Mouse (Mus musculus) forebrain, embryonic 16.5 days (tissue): ENCODE measurements around the gene Rab20. TPM values are rescaled to one million over a fixed set of nuclear protein-coding genes. Genes with fewer than 3 reads are reported as not detected.

Source experiments
- ATAC-seq: fragments of 200-750 bp; cut with Nextera tagmentation; 2 replicates; pipeline ENCODE4 v1.8.0; 2017; ENCODE audit warnings: mild to moderate bottlenecking, moderate library complexity
- H3K27ac ChIP-seq: fragments of 300-500 bp; sonication (generic); 2 replicates; pipeline ENCODE4 v1.5.1; 2014; ENCODE audit warnings: low read length, control low read depth
- H3K27me3 ChIP-seq: fragments of 300-500 bp; sonication (generic); replicated peaks from 2 replicates; pipeline ENCODE4 v1.6.1; 2014; ENCODE audit warnings: low read length; ENCODE audit not compliant: control insufficient read depth, insufficient read depth
- H3K36me3 ChIP-seq: fragments of 300-500 bp; sonication (generic); 2 replicates; pipeline ENCODE4 v1.6.1; 2014; ENCODE audit not compliant: control insufficient read depth, insufficient read depth
- H3K4me1 ChIP-seq: fragments of 300-500 bp; sonication (generic); replicated peaks from 2 replicates; pipeline ENCODE4 v1.6.1; 2014; ENCODE audit warnings: low read length; ENCODE audit not compliant: control insufficient read depth, insufficient read depth
- H3K4me2 ChIP-seq: fragments of 300-500 bp; sonication (generic); 2 replicates; pipeline ENCODE4 v1.6.1; 2014; ENCODE audit warnings: mild to moderate bottlenecking, low read length, control low read depth
- H3K4me3 ChIP-seq: fragments of 300-500 bp; sonication (generic); replicated peaks from 2 replicates; pipeline ENCODE4 v1.5.1; 2014; ENCODE audit warnings: mild to moderate bottlenecking, low read length, control low read depth
- H3K9ac ChIP-seq: fragments of 300-500 bp; sonication (generic); replicated peaks from 2 replicates; pipeline ENCODE4 v1.6.1; 2014; ENCODE audit warnings: low read depth, low read length, control low read depth
- H3K9me3 ChIP-seq: fragments of 300-500 bp; sonication (generic); 2 replicates; pipeline ENCODE4 v1.6.1; 2016; ENCODE audit warnings: low read length; ENCODE audit not compliant: control insufficient read depth
- WGBS: fragments of 180-500 bp; shearing (Covaris S2); extraction: QIAGEN DNeasy Blood & Tissue Kit; methylation state at CpG from one replicate; pipeline ENCODE4 v1.1.7; 2014; 5-methylcytosine and 5-hydroxymethylcytosine counted together
- polyA plus RNA-seq: library from polyadenylated mRNA; unstranded; fragments of >200 nt; fragmentation: Nextera tagmentation; extraction: Ambion mirVana; gene quantifications from 2 replicates; pipeline ENCODE4 v1.2.1, GENCODE M21; 2015

Rab20 gene
- polyA plus RNA-seq, 1 experiment from 2014 or later = 0.77 TPM

- ATAC-seq = no peak
- H3K27ac ChIP-seq = no peak overlapping the region
These were observed 66.9 kb downstream of the Rab20 start for GRCm38 (mm10) chr8:11411504-11412124.

GRCm38 (mm10) chr8:11405722-11406481 lies 72.6 kb downstream of the Rab20 start:
- Histone ChIP-seq H3K4me2 (no peak overlapping the region), H3K9ac (no peak overlapping the region), H3K36me3 (no peaks in the 10 kb centered on the region), H3K4me1 (peaks cover 13% of the 10 kb centered on the region), H3K4me3 (no peak overlapping the region), H3K27ac (peak overlapping the region; percentile 46), H3K9me3 (no peaks in the 10 kb centered on the region), H3K27me3 (no peaks in the 10 kb centered on the region)
- WGBS = 47% methylated on average over 13 of the region's 13 CpGs
- ATAC-seq = peak; percentile 91

More at GRCm38 (mm10) chr8:11411504-11412124, 66.9 kb downstream of the Rab20 start:
- Histone ChIP-seq H3K9me3 (no peaks in the 10 kb centered on the region), H3K36me3 (no peaks in the 10 kb centered on the region), H3K9ac (no peak overlapping the region), H3K4me2 (no peak overlapping the region), H3K27me3 (no peaks in the 10 kb centered on the region), H3K4me1 (peaks cover 13% of the 10 kb centered on the region), H3K4me3 (no peak overlapping the region)
- 72% methylated on average over 12 of the region's 12 CpGs for WGBS

- Histone ChIP-seq H3K27ac (no peak overlapping the region), H3K27me3 (no peaks in the 10 kb centered on the region), H3K4me1 (peaks cover 13% of the 10 kb centered on the region), H3K4me2 (no peak overlapping the region), H3K9ac (no peak overlapping the region), H3K36me3 (no peaks in the 10 kb centered on the region), H3K9me3 (no peaks in the 10 kb centered on the region), H3K4me3 (no peak overlapping the region)
- no peak for ATAC-seq
- 89% methylated on average over 4 of the region's 4 CpGs for WGBS
These were observed 73.9 kb downstream of the Rab20 start for GRCm38 (mm10) chr8:11404614-11405013.

GRCm38 (mm10) chr8:11403813-11404212 lies 74.7 kb downstream of the Rab20 start:
- H3K27ac ChIP-seq = no peak overlapping the region
- no peak overlapping the region for H3K4me2 ChIP-seq
- H3K9me3 ChIP-seq = no peaks in the 10 kb centered on the region
- ATAC-seq = no peak
- H3K9ac ChIP-seq = no peak overlapping the region
- 88% methylated on average over 9 of the region's 9 CpGs for WGBS
- H3K36me3 ChIP-seq = no peaks in the 10 kb centered on the region
- H3K4me3 ChIP-seq = no peak overlapping the region
- H3K27me3 ChIP-seq = no peaks in the 10 kb centered on the region
- H3K4me1 ChIP-seq = peaks cover 13% of the 10 kb centered on the region

Other genes with a start within 250 kb of the Rab20 start
- 29.1 and 35.3 TPM in 2 replicates for gene Col4a2, start 165.9 kb downstream of the Rab20 start, polyA plus RNA-seq
- 69.0 and 90.6 TPM in 2 replicates for gene Col4a1, start 165.9 kb downstream of the Rab20 start, polyA plus RNA-seq
- 148 and 168 TPM in 2 replicates for gene Naxd, start 18.8 kb upstream of the Rab20 start, polyA plus RNA-seq
- gene Cars2, start 72.1 kb upstream of the Rab20 start, polyA plus RNA-seq = 29.1 and 34.1 TPM in 2 replicates
- 42.9 and 45.4 TPM in 2 replicates for gene Ing1, start 76.9 kb upstream of the Rab20 start, polyA plus RNA-seq
- 126 TPM in 2 replicates for gene Ankrd10, start 157.0 kb upstream of the Rab20 start, polyA plus RNA-seq
- 0.32 TPM in 1 of 2 replicates, not detected in the other for gene 1700016D06Rik, start 222.4 kb upstream of the Rab20 start, polyA plus RNA-seq
- 71.0 and 77.3 TPM in 2 replicates for gene Arhgef7, start 249.0 kb upstream of the Rab20 start, polyA plus RNA-seq